Mouse (Mus musculus) liver, adult (tissue): Measurements from ENCODE around the gene Adarb2.

Experiments
- GATA4 ChIP-seq: IDR thresholded peaks from 2 replicates; pipeline ENCODE4 v1.6.1; 2014; ENCODE audit warnings: mild to moderate bottlenecking, low read length; ENCODE audit not compliant: insufficient replicate concordance

Adarb2 gene

GRCm38 (mm10) chr13:8525748-8526631 lies 323.3 kb downstream of the Adarb2 start:
- no peak for TF ChIP-seq GATA4

GRCm38 (mm10) chr13:8534265-8535113 lies 331.8 kb downstream of the Adarb2 start:
- TF ChIP-seq GATA4: no peak

- TF ChIP-seq GATA4: no peak
Observed at GRCm38 (mm10) chr13:8538481-8538880, 335.8 kb downstream of the Adarb2 start.

GRCm38 (mm10) chr13:8538896-8539295 lies 336.2 kb downstream of the Adarb2 start:
- TF ChIP-seq GATA4: no peak

- TF ChIP-seq GATA4: no peak
Observed at GRCm38 (mm10) chr13:8542684-8543083, 340.0 kb downstream of the Adarb2 start.

- TF ChIP-seq GATA4: no peak
Observed at GRCm38 (mm10) chr13:8552242-8552641, 349.6 kb downstream of the Adarb2 start.

- no peak for TF ChIP-seq GATA4
Observed at GRCm38 (mm10) chr13:8557784-8558183, 355.1 kb downstream of the Adarb2 start.

- no peak for TF ChIP-seq GATA4
Observed at GRCm38 (mm10) chr13:8560485-8560884, 357.8 kb downstream of the Adarb2 start.

GRCm38 (mm10) chr13:8563161-8563560 lies 360.5 kb downstream of the Adarb2 start:
- no peak for TF ChIP-seq GATA4

- TF ChIP-seq GATA4: no peak
Observed at GRCm38 (mm10) chr13:8567111-8568026, 364.7 kb downstream of the Adarb2 start.

- no peak for TF ChIP-seq GATA4
Observed at GRCm38 (mm10) chr13:8570269-8570668, 367.6 kb downstream of the Adarb2 start.

- no peak for TF ChIP-seq GATA4
Observed at GRCm38 (mm10) chr13:8573908-8574307, 371.2 kb downstream of the Adarb2 start.

- TF ChIP-seq GATA4: no peak
Observed at GRCm38 (mm10) chr13:8584257-8585005, 381.8 kb downstream of the Adarb2 start.

- TF ChIP-seq GATA4: no peak
Observed at GRCm38 (mm10) chr13:8587447-8587846, 384.8 kb downstream of the Adarb2 start.

GRCm38 (mm10) chr13:8590460-8590859 lies 387.8 kb downstream of the Adarb2 start:
- TF ChIP-seq GATA4: no peak
